Mouse (Mus musculus) neural tube, embryonic 10.5 days (tissue): ENCODE data around the gene Rap1gap2.
A peak's percentile ranks its signal among the peaks of the same experiment; 100 is the strongest.

ENCODE experiments used
- DNase-seq: peaks from one replicate; pipeline ENCODE4 v3.0.0-alpha.2; 2017; ENCODE audit warnings: low spot score; ENCODE audit errors: extremely low spot score

Gene Rap1gap2

DNA sequence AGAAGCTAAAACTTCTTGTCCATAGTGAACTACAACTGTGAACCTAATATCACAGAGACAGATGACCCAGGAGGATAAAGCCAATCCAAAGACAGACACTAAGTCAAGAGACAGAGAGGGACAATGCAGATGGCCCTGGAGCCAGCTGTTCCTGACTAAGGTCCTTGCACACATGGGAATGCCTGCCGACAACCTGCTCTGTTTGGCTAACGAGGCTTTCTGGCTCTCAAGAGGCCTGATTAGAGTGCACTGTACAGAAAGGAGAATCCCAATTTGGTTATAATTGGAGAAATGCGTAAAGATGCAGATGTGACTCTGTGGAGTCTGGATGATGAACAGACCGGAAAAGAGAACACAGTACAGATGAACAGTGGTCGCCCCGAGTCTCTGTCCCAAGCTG lies 104.4 kb downstream of the Rap1gap2 start:
- no peak for DNase-seq

DNA sequence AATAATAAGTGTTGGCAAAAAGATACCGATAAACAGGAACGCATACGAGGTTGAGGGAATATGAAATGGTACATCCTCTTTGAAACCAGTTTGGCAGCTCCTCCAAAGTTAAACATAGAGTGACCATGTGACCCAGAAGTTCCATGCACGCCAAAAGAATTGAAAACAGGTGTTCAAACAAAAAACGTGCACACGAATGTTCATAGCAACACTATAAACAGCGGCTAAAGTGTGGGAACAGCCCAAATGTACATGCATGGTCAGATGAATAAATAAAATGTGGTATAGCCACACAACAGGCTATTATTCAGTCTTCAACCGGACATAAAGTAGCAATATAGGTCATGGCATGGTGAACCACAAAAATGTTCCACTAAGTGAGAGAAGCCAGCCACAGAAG lies 108.2 kb downstream of the Rap1gap2 start:
- DNase-seq, result no peak

DNA sequence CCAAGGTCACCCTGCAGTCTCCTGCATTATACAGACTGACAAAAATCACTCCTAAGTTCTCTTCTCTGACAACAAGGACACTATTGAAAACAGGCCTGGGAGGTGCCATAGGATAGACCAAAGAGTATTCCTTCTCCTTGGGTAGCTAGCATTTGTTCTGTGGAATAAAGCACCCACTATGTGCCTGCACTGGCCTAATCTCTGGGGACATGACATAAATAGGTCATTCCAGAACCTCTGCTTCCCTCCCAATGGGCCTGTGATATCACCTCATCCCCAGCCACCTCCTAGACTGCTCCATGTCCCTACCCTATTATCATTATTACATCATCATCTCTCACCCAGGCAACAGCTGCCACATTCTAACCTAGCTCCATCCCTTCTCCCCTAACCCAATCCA lies 108.7 kb downstream of the Rap1gap2 start:
- DNase-seq, result no peak

DNA sequence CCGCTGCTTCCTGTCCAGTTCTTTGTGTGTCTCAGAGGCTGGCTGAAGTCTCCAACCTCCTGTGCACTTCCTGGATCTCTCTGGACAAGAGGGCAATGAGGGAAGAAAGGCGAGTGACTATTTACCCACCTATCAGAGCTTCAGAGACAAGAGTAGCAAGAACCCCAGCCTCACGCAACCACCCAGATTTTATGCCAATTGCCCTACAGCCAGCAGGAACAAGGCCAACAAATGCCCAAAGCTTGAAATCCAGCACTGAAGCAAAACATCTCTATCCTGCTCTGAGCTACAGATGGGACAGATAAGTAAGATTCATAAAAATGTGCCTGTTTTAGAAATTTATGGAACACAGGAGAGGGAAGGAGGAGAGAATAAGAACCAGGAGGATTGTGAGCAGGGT lies 109.7 kb downstream of the Rap1gap2 start:
- DNase-seq, result no peak

DNA sequence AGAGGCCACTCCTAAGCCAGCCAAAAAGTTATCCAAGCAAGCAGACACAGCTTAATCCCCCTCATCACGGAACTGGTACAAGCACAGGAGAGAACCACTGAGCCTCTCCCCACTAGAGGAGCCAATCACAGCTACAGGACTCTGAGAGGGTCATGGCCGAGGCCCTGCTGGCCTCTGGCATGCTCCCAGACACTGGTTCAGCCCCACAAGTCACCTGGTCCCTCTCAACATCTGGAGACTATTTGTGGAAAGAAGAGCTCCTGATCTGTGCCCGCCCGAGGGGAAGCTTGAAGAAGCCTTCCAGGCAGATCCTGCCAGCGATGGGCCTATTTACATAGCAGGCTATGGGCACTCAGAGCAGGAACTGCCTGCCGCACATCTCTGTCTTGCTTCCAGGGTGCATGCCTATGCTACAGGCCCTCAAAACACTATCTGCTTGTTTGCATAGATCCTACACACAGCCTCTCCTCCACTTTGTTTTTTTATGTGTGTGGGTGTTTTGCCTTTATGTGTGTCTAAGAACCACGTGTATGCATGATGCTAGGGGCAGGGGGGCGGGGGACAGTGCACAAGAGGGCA lies 111.1 kb downstream of the Rap1gap2 start:
- DNase-seq, result peak; percentile 27

DNA sequence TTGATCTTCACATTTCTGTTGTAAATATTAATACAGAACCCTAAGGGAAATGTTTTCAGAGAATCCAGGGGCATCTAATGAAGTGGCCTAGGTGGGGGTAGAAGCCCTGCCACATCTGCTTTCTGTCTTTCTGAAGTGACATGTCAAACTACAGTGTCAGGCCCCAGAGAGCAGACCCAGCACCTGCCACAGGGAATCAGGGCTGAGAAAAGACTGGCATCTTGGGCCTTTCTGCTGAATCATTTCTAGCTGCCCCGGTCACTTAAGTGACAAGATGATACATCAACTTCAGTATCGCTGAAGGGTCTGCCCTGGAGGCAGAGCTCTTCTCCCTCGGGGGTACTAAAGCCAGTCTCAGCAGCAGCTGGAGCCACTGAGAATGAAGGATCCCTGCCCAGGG lies 111.7 kb downstream of the Rap1gap2 start:
- DNase-seq, result no peak

DNA sequence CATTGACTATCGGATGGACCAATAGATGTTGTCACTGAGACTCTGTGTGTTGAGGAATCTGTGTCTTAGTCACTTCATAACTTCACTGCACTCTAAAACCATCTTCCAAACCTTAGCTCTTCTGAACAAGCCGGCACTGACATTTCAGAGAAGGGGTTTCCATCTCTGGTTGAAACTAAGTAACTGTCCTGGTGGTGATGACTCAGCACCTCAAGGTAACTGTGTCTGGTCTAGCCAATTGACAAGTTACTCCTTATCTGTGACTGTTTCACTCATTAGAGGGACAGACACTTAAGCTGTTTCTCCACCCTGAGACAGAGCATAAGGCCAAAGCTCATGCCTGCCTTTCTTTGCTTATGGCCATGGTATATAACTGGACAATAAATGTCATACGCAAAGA lies 114.1 kb downstream of the Rap1gap2 start:
- no peak for DNase-seq

DNA sequence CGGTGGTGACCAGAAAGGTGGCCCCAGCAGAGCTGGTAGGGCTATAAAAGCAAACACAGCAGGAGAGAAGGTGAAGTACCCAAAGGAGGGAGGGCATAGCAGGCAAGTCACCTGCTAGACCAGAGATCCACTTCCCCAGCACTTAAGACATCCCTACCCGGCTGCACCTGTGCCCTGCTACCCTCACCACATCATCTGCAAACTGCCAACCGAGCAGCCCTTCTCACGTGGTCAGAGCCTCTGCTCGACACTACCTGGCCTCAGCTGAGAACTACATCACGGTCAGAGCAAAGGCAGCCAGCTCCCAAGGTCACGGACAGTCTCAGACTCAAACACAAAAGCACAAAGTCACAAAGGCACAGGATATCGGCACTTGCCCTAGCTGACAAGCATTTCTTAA lies 116.8 kb downstream of the Rap1gap2 start:
- DNase-seq, result no peak

DNA sequence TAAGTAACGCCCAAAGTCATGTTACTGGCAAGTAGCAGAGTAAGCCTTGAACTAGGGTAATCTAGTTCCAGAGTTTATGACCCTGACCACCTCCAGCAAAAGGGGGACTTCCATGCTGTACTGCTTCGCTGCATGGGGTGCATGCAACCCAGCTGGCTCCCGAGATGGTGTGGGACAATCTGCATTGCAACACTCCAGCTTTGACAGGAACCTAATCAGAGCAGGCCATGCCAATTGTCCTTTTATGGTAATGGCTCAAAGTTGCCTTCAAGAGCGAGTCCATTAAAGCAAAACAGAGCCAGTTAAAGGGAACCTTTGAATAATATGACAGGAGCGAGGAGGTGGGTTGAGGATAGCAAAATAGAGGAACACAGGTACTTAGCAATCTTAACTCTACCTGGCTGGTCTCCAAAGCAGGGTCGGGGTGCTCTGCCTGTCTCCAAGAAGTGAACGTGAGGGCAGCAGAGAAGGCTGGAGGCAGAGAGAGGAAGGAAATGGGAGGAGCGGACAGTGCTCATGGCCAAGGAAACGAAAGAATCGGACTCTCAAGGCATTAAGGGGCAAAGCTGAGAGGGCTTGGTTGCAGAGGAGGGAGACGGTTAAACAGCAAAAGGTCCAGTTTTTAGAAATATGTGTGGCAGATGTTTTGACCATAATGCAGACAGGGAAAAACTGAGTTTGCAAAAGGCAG lies 117.4 kb downstream of the Rap1gap2 start:
- DNase-seq, result no peak

DNA sequence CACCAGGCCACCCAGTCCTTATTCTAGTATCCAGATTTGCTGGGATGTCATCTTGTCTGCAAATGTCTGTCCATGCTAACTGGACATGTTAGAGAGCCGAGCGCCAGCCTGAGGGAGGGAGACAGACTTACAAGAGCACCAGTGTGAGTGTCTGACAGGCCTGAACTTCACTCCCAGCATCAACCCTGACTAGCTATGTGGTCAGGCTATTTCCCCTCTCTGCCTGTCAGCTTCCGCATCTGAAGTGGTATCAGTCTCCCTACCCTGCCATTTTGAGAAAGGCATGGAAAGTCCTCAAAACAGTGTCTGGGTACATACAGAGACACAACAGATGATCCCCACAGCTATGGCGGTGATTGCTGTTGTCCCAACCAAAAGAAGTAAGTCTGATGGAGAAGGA lies 119.6 kb downstream of the Rap1gap2 start:
- no peak for DNase-seq

DNA sequence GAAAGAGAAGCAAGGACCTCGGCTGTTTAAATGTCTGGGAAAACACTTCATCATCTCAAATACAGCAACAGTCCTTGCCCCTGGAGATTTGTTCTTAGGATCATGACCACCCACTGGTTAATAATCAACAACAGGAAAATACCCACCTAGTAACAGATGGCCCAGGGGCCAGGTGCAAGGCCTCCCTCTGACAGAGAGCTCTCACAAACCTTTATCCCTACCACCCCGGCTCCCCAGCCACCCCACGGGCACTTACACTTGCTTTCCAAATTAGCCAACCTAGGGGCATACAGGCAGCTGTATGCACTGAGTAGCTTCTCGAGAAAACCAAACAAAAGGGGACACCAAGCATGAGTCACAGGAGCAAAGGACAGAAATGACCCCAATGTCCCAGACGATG lies 121.5 kb downstream of the Rap1gap2 start:
- no peak for DNase-seq

DNA sequence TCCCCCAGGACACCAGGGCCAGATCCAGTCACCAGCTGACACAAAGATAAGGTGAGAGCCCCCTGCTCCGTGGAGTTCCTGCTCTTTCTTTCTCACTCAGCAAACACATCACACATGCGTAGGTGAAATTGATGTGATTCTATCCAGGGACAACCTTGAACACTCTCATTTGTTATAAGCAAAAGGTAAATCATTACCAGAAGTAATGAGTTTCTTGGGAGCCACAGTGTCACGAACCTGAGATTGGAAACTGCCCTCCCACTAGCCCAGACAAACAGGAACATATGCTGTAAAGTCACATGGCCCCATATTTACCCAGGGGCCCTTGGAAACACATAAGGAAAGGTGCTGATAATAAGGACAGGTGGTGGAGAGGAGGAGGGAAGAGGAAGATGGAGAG lies 122.8 kb downstream of the Rap1gap2 start:
- no peak for DNase-seq

DNA sequence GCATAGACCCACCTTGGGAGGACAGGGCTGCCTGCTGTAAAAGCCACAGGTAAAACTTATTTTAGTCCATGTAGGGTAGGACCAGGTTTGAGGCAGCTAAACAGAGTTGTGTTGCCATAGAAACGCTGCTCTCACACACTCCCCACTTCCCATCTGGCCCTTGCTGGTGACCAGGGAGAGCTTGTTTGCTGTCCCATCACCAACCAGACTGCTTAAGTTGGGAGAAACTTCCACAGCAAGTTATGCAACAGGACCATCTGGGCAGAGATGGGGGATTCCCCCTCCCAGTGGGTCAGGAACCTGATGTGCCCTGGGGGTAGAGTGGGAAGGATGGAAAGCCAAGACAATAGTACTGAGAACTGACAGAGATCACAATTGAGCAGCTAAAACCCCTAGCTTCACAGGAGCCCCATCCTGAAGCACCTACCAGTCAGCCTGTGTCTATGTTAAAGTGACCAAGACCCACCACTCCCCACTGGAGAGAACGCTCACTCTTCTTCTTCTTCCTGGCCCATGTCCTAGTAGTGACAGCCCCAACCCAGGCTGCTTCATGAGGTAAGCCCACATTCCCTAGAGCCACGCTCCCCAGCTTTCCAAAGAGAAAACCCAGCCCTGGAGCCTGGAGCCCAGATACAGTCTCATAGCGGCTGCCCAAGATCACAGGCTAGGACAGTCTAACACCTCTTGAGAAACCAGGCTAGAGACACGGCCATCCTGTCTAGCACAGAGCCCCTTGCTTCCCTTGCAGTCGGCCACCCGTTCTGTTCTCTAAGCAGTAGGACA lies 125.1 kb downstream of the Rap1gap2 start:
- no peak for DNase-seq

DNA sequence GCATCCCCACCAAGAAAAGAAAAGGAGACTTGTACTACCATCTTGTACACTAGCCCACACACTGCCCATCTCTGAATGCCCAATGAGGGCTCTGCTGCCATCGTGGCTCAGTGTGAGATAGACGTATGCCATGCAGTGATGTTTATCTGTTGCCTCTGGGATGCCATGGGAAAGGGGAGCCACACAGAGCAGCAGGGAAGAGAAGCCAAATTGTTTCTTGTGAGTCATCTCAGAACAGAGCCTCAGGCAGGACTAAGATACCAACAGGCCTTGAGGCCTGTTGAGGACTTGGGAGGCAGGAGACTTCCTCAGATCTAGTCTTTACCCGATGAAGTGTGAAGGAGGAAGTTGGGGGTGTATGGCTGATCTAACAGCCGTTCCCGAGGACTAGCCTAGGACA lies 126.8 kb downstream of the Rap1gap2 start:
- DNase-seq, result no peak

DNA sequence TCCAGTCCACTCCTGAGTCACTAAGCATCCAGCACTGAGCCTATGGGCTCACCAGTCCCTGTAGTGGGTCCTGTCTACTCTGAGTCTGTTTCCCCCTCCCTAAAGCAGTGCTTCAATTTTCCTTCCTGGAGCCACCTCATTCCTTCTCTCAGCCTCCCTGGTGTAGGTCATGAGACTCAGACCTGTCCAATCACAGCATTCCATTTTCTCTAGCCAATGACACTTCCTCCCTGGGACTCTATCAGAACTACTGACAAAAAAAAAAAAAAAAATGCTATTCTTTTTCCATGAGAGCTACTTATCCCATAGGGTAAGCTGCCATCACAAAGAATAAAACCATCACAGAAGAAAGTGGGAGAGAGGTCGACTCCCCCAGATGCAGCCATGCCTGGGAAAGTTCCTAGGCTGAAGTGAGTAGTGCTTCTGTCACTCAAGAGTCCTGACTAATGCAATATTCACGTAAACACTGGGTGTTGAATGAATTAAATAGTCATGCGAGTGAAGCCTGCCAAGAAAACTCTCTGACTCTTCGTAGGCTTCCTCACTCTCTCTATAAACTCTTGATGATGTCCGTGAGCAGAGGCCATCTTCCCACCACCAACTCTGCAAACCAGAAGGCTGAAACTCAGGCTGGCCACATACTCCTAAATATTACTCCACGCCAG lies 127.4 kb downstream of the Rap1gap2 start:
- DNase-seq, result no peak

DNA sequence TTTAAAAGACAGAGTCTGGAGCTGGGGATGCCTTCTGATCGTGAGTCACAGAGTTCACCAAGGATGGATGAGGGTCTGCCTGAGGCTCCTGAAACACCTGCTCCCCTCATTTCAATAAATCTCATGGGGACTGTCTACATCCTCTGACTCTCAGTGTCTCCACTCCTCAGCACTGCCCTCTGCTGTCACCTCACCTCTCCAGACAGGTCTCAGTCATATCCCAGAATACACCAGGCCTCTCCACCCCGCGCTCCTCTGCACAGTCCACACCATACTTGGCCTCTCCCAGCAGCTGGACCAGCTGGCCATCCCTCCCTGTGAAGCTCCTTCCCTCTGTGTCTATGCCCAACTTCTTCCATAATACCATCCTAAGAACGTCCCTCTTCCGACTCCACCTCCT lies 128.9 kb downstream of the Rap1gap2 start:
- DNase-seq, result no peak

DNA sequence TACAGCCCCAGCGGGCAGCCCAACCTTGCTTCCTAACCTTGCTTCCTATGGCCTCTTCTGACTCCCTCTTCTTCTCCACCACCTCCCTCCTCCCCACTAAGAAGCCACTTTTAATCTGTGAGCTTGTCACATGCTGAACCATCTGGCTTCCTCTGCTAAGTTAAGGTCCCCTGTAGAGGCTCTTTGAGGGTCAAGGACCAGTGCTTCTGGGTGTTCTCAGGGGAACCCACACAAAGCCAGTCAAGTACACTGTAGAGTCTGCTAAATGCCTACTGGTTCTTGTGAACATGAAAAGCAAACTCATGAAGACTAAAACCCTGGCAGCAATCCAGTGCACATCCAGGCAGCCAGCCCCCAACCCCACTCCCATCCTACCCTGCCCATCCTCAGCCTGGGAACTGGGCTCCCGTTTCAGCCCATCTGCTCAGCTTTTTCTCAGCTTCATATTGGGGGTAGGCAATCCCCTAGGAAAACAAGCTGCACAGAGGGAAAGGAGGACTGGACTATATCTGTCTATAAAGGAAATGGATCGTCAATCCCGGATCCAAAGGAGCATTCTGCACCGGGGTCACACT lies 130.9 kb downstream of the Rap1gap2 start:
- DNase-seq, result no peak

DNA sequence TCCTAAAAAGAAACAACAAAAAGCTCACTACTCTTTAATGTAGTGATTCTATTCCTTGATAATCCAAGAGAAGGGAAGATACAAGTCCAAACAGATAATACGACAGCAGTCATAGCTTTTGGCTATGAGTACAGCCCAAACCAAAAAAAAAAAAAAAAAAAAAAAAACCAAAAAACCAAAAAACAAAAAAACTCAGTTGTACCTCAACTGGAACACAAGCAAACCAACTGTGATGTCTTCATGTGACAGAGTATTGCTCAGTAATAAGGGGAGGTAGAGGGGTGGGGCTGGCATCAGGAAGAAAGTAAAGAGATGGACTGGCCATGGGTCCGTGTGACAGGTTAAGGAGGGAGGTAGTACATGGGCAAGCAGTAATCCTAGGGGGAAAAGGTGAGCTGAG lies 131.8 kb downstream of the Rap1gap2 start:
- no peak for DNase-seq

DNA sequence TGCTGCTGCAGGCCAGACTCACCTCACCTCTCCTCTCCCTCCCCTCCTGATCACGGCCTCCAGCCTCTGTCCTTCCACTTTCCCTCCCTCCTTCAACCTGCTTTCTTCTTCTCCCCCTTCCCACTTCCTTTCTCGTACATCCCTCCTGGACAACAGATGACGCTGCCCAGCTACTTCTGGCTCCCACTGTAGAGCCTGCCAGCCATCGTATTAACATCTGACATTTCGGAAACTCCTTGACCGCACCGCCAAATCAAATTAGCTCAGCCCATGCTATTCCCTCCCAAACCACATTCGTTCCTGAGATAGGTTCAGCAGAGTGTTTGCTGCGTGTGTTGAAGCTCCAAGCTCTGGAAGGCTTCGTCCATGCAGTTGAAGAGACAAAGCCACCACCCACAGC lies 138.0 kb downstream of the Rap1gap2 start:
- DNase-seq, result no peak

DNA sequence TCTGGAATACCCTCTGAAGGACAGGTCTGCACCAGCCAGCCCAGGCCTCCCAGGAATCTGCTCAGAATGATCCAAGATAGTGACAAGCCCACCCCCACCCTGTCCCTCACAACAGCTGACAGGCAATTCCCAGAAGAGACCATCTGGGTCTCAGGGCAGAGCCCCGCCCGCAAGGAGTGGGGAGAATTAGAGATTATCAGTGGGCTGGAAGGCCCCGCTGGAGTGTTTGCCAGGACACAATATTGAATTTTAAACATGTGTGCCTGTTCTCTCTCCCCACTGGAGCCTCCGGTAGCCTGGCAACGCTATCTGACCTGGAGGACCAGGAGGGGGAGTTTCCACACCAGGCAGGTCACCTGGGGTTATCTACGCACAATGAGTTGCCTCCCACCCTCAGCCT lies 142.5 kb downstream of the Rap1gap2 start:
- peak; percentile 22 for DNase-seq

DNA sequence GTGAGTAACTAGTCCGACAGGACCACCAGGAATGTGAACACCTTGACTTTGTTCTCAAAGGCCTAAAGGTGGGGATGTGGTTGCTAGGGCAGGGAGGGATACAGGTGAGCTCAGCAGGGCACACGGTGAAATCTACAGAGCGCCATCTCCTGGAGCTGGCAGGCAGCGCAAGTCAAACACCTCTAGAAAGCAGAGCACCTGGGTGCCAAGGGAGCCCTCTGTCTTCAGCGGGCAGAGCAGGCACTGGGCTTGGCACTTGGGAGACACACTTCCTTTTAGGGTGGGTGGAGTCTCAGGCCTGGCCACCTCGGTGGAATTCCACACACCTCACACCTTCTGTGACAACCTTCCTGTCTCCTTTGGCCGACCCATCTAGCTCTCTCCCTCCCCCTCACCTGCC lies 145.0 kb downstream of the Rap1gap2 start:
- DNase-seq, result no peak
